Mouse (Mus musculus) myocyte (in vitro differentiated cells): Measurements from ENCODE around the gene Tmprss13.

Source experiments
- E2F4 ChIP-seq: IDR thresholded peaks from one replicate; pipeline ENCODE4 v1.6.1; 2011; ENCODE audit warnings: mild to moderate bottlenecking, control low read depth, moderate library complexity; ENCODE audit not compliant: insufficient read depth
- MAX ChIP-seq: IDR thresholded peaks from one replicate; pipeline ENCODE4 v1.6.1; 2011; ENCODE audit warnings: low read depth, mild to moderate bottlenecking, control low read depth

DNA sequence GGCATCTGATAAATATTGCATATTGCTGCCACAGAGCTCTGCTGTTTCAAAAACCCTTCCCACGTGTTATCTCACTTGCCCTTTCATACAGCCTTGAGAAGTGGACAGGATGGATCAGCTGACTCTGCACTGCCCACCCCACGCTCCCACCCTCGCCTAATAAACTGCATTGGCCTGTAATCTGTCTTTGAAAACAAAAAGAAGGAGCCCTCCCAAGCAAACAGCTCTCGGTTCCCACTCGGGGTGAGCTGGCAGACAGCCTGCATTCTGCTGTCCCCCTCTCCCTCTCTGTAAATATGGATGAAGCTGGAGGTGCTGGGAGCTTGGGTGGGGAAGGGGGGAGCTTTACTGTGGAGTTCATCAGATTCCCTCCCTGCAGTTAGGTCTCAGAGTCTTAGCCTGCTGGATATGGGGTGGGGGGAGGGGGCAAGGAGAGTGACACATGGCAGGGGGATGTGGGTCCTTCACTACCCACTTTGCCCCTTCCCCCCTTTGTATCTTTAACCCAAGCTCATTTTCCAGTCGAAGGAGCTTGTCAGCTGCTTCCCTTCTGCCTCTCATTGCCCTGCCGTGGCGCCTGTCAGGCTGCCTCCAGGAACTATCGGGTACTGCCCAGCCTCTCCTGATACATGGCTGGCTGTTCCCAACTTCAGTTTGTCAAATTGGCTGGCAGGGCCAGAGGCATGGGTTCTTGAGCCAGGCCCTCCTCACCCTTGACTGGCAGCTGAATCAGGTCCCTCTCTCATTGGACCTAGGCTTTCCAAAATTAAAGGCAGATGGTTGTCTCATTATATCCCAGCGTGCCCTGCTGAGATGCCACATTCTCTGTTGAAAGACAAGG lies 61.7 kb downstream of the Tmprss13 start:
- TF ChIP-seq E2F4: no peak
- no peak for TF ChIP-seq MAX
